Mouse (Mus musculus) lung, adult 18-20 months (tissue): ENCODE data around the gene Ccdc148.
A peak's percentile ranks its signal among the peaks of the same experiment; 100 is the strongest.

Experiments
- DNase-seq, 2 experiments: peaks; one replicate each; pipeline ENCODE4 v3.0.0; 2022; ENCODE audit warnings: mixed read lengths in 2 of 2

Gene Ccdc148

GRCm38 (mm10) chr2:58879876-58880275 is 280.6 kb downstream of the Ccdc148 start:
- no peak for DNase-seq

- no peak for DNase-seq
These were observed 301.3 kb downstream of the Ccdc148 start, which contains the start of gene Gm11099 for GRCm38 (mm10) chr2:58859134-58859533. Gene Gm11099, plus strand, starts transcription at chr2:58859434.

- DNase-seq: no peak
These were observed 316.0 kb downstream of the Ccdc148 start for GRCm38 (mm10) chr2:58844499-58844898.

GRCm38 (mm10) chr2:58842443-58842842 is 318.0 kb downstream of the Ccdc148 start:
- DNase-seq: no peak

- DNase-seq: no peak
These were observed 319.5 kb downstream of the Ccdc148 start for GRCm38 (mm10) chr2:58841021-58841420.

GRCm38 (mm10) chr2:58832253-58832980 is 328.1 kb downstream of the Ccdc148 start:
- no peak for DNase-seq

- peak; percentile 73 to 81 for DNase-seq
These were observed 330.3 kb downstream of the Ccdc148 start for GRCm38 (mm10) chr2:58829981-58830742.

GRCm38 (mm10) chr2:58828910-58829600 is 331.4 kb downstream of the Ccdc148 start:
- DNase-seq: peak; percentile 25 to 81

GRCm38 (mm10) chr2:58812941-58813340 is 347.5 kb downstream of the Ccdc148 start:
- no peak for DNase-seq

- DNase-seq: no peak
These were observed 360.9 kb downstream of the Ccdc148 start for GRCm38 (mm10) chr2:58799623-58800022.

GRCm38 (mm10) chr2:58799126-58799525 is 361.4 kb downstream of the Ccdc148 start:
- DNase-seq: no peak

- no peak for DNase-seq
These were observed 363.0 kb downstream of the Ccdc148 start for GRCm38 (mm10) chr2:58797506-58797905.

- no peak for DNase-seq
These were observed 365.1 kb downstream of the Ccdc148 start for GRCm38 (mm10) chr2:58795432-58795831.

- DNase-seq: peak; percentile 29 to 49
These were observed 366.0 kb downstream of the Ccdc148 start for GRCm38 (mm10) chr2:58794489-58794888.

- DNase-seq: no peak
These were observed 370.1 kb downstream of the Ccdc148 start for GRCm38 (mm10) chr2:58790361-58790760.

GRCm38 (mm10) chr2:58789934-58790333 is 370.5 kb downstream of the Ccdc148 start:
- no peak for DNase-seq

GRCm38 (mm10) chr2:58787360-58787759 is 373.1 kb downstream of the Ccdc148 start:
- DNase-seq: no peak

GRCm38 (mm10) chr2:58786681-58787080 is 373.8 kb downstream of the Ccdc148 start:
- DNase-seq: peak; percentile 25 to 41

GRCm38 (mm10) chr2:58786177-58786576 is 374.3 kb downstream of the Ccdc148 start:
- DNase-seq: peak in 1 of 2 experiments; percentile 25

GRCm38 (mm10) chr2:58783526-58783925 is 377.0 kb downstream of the Ccdc148 start:
- no peak for DNase-seq

GRCm38 (mm10) chr2:58778986-58779495 is 381.4 kb downstream of the Ccdc148 start:
- DNase-seq: no peak

- DNase-seq: no peak
These were observed 386.6 kb downstream of the Ccdc148 start for GRCm38 (mm10) chr2:58773833-58774232.
